Mouse (Mus musculus): ENCODE results near the gene Med20.

DNA sequence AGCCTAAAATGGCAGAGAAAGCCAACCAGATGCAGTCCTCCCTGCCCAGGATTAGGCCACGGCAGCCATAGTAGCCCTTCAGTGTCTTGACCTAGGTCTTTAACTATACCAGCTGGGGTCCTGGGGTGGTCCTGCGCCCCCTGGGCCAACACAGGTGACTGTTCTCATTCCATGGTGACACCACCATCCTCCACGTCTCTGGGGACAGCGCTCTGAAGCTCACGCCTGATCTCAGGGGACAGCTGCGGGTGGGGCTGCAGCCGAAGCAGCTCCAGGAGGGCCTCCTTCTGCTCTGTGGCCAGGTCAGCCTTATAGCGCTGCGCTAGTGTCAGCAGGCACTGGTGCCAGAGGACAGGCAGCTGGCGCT is 10.0 kb upstream of the Med20 start:
- TF ChIP-seq GATA1 (IDR thresholded peaks at IDR 0.05; ENCODE audit: borderline replicate concordance, low read length) (no peak), FLI1 (IDR thresholded peaks at IDR 0.05; ENCODE audit: low read length) (no peak)

All from megakaryocyte, embryonic 14.5 days (primary cell).